Mouse (Mus musculus) myocyte (in vitro differentiated cells): ENCODE data around the gene Adam30.

ENCODE experiments used
- CEBPB ChIP-seq: IDR thresholded peaks from 2 replicates; pipeline ENCODE4 v1.6.1; 2011; ENCODE audit warnings: mild to moderate bottlenecking, moderate library complexity; ENCODE audit not compliant: poor library complexity, insufficient read depth, severe bottlenecking
- E2F4 ChIP-seq: IDR thresholded peaks from one replicate; pipeline ENCODE4 v1.6.1; 2011; ENCODE audit warnings: mild to moderate bottlenecking, control low read depth, moderate library complexity; ENCODE audit not compliant: insufficient read depth
- MAX ChIP-seq: IDR thresholded peaks from one replicate; pipeline ENCODE4 v1.6.1; 2011; ENCODE audit warnings: low read depth, mild to moderate bottlenecking, control low read depth
- MYOD1 ChIP-seq, 3 experiments: IDR thresholded peaks; one replicate each; pipeline ENCODE4 v1.6.1; 2011; ENCODE audit warnings: control low read depth in 2 of 3, low read depth in 2 of 3, mild to moderate bottlenecking in 2 of 3, moderate library complexity in 1 of 3; ENCODE audit not compliant: insufficient read length in 2 of 3, control insufficient read depth in 1 of 3
- MYOG ChIP-seq, 3 experiments: IDR thresholded peaks; one replicate each; pipeline ENCODE4 v1.6.1; 2011; ENCODE audit warnings: control low read depth in 2 of 3, low read depth in 2 of 3, mild to moderate bottlenecking in 2 of 3; ENCODE audit not compliant: insufficient read length in 2 of 3, control insufficient read depth in 1 of 3, insufficient read depth in 1 of 3
- POLR2A ChIP-seq: IDR thresholded peaks from one replicate; pipeline ENCODE4 v1.6.1; 2011; ENCODE audit warnings: low read depth, mild to moderate bottlenecking, control low read depth, moderate library complexity; ENCODE audit not compliant: insufficient read length
- POLR2AphosphoS2 ChIP-seq: IDR thresholded peaks from one replicate; pipeline ENCODE4 v1.6.1; 2011; ENCODE audit warnings: low read depth, control low read depth; ENCODE audit not compliant: insufficient read length
- SRF ChIP-seq: IDR thresholded peaks from one replicate; pipeline ENCODE4 v1.6.1; 2011; ENCODE audit warnings: low read depth; ENCODE audit not compliant: control insufficient read depth, insufficient read length
- TCF12 ChIP-seq: IDR thresholded peaks from one replicate; pipeline ENCODE4 v1.6.1; 2011; ENCODE audit warnings: mild to moderate bottlenecking, control low read depth; ENCODE audit not compliant: poor library complexity, insufficient read depth, severe bottlenecking
- TCF3 ChIP-seq: IDR thresholded peaks from one replicate; pipeline ENCODE4 v1.6.1; 2011; ENCODE audit warnings: low read depth, control low read depth; ENCODE audit not compliant: insufficient read length
- USF1 ChIP-seq: IDR thresholded peaks from one replicate; pipeline ENCODE4 v1.6.1; 2011; ENCODE audit warnings: low read depth, mild to moderate bottlenecking, control low read depth, moderate library complexity

DNA sequence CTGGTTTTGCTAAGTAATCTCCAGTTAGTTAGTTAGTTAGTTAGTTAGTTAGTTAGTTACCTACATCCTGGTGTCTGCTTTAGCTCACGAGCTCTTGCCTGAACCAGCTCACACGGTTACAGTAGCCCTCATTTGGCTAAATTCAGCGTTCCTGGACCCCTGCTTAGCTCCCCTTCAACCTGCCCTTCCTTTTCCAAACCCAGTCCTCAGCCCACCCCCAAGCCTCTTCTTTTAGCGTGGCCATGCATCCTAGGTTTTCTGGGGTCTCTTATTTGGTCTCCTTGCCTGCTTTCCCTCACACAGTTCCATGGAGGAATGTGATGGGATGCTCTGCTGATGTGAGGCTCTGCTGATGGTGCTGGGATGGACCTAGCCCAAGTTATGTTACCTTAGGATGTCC is 1.8 kb upstream of the Adam30 start:
- TF ChIP-seq E2F4 (no peak), POLR2A (no peak), MAX (no peak), MYOD1 (IDR thresholded peaks at IDR 0.05; ENCODE audit: control insufficient read depth in 1 of 3, insufficient read length in 2 of 3, low read depth in 2 of 3) (no peak), CEBPB (no peak), MYOG (IDR thresholded peaks at IDR 0.05; ENCODE audit: control insufficient read depth in 1 of 3, insufficient read depth in 1 of 3, insufficient read length in 2 of 3, low read depth in 2 of 3) (no peak), SRF (no peak), TCF3 (no peak), POLR2AphosphoS2 (no peak), TCF12 (no peak), USF1 (no peak)
